Mouse (Mus musculus) spleen, adult 2 months (tissue): ENCODE measurements around the gene Nr1i2.

Source experiments
- CTCF ChIP-seq: fragments of 200-500 bp; IDR thresholded peaks from 2 replicates; pipeline ENCODE4 v1.5.1; 2011; ENCODE audit warnings: mild to moderate bottlenecking, inconsistent platforms; ENCODE audit not compliant: insufficient read depth, insufficient read length, insufficient replicate concordance; ENCODE audit errors: extremely low read depth
- POLR2A ChIP-seq: fragments of 200-500 bp; IDR thresholded peaks from 2 replicates; pipeline ENCODE4 v1.6.1; 2011; ENCODE audit warnings: low read depth, low read length, inconsistent platforms

GRCm38 (mm10) chr16:38286541-38286940 lies 8.1 kb downstream of the Nr1i2 start:
- no peak for TF ChIP-seq POLR2A
- no peak for TF ChIP-seq CTCF
